Mouse (Mus musculus): ENCODE results near the gene Pum2.
"Not testable (repeated sequence)": the region's sequence is repeated elsewhere in the genome, so short reads cannot be mapped to it uniquely, and the experiment has no call there.

Pum2 gene

GRCm38 (mm10) chr12:8669421-8669820 lies 4.5 kb upstream of the Pum2 start:
- no peak for DNase-seq (ENCODE audit: low read depth, low spot score)

- no peak for DNase-seq (ENCODE audit: low read depth, low spot score)
These were observed 4.1 kb upstream of the Pum2 start for GRCm38 (mm10) chr12:8669846-8670245.

- no peak for DNase-seq (ENCODE audit: low read depth, low spot score)
These were observed 587 bp upstream of the Pum2 start for GRCm38 (mm10) chr12:8673121-8673973.

DNA sequence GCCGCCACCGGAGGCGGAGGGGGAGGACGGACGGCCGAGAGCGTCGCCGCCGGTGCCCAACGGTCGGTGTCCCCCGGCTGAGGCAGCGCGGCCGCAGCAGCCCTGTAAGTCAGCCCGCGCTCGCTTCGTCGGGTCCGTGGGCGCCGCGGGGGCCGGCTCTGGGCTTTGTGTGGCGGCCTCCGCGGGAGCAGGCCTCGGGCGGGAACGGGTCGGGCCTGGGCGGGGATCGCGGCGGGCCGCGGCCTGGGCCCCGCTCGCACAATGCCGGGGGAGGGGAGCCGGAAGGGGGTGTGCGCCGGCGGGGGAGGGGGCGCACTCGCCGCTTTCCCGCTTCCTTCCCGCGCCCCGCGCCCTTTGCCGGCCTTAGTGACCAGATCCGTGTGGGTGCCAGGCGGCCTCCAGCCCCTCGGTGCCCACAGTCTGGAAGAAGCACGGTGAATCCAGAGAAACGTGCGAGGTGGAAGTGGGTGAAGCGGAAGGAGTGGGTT lies 487 bp downstream of the Pum2 start:
- no peak for DNase-seq (ENCODE audit: low read depth, low spot score)

GRCm38 (mm10) chr12:8674891-8675341 lies 982 bp downstream of the Pum2 start:
- no peak for DNase-seq (ENCODE audit: low read depth, low spot score)

- no peak for DNase-seq (ENCODE audit: low read depth, low spot score)
These were observed 1.4 kb downstream of the Pum2 start for GRCm38 (mm10) chr12:8675361-8675760.

GRCm38 (mm10) chr12:8676341-8676740 lies 2.4 kb downstream of the Pum2 start:
- no peak for DNase-seq (ENCODE audit: low read depth, low spot score)

DNA sequence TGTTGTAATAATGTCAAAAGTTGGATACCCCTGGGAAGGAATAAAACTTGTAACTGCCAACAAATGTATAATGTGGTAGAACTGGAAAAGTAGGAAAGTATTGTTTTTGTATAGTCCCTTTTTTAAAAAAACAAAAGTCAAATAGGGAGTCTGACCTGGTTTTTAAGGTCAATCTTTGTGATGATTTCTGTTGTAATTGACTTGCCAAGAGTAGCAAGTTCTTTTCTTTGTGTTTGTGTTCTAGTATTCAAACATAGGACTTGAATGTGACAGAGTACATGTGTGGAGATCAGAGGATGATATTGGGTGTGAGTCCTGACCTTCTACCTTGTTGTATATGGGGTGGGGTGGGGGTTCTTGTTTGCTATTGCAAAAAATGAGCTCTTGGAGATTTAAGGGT lies 4.0 kb downstream of the Pum2 start:
- no peak for DNase-seq (ENCODE audit: low read depth, low spot score)

DNA sequence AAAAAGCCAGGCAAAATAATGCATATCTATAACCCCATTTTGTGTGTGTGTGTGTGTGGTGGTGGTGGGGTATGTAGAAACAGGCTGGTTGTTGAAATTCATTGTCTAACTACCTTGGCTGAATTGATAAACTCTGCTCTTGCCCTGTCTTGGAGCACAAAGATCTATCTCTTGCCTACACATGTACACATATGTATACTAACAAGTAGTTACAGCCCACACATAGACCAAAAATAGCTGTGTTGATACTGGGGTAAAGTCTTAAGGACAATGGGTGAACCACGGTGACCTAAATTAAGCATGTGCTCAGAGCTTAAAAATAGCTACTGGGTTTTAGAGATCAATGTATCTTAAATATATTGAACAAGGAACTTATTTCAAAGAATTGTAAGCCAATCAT lies 10.3 kb downstream of the Pum2 start:
- DNase-seq (ENCODE audit: low read depth, low spot score): no peak

DNA sequence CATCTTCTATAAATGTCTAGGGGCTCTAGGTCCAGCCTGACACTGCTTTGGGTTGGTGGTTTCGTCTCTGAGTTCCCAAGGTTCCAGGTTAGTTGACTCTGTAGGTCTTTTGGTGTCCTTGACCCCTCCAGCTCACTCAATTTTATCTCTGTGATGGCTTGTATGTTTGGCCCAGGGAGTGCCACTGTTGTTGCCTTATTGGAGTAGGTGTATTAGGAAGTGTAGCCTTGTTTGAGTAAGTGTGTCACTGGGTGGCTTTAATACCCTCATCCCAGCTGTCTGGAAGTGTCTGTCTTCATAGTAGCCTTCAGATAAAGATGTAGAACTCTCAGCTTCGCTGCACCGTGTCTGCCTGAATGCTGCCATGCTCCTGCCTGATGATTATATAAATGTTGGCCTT lies 11.1 kb downstream of the Pum2 start:
- no peak for DNase-seq (ENCODE audit: low read depth, low spot score)

- DNase-seq (ENCODE audit: low read depth, low spot score): not testable (repeated sequence)
These were observed 15.9 kb downstream of the Pum2 start for GRCm38 (mm10) chr12:8689882-8690281.

GRCm38 (mm10) chr12:8698895-8699294 lies 25.0 kb downstream of the Pum2 start:
- DNase-seq (ENCODE audit: low read depth, low spot score): no peak

DNA sequence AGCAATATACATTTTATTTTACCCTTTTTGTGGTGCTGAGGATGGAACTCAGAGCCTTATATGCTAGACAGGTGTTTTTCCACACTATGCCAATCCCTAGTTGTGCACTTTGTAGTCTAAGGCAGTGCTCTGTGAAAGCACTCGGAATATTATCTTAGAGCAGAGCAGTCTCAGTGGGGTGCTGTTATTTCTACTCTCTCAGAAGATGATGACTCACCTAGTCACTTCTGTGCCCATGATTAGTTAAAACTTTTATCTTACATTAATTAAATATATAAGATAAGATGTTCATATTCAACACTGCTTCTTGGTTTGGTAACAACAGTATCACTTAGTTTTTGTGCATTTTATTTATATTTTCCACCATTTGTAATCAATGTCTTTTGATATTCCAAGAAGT lies 30.1 kb downstream of the Pum2 start:
- no peak for DNase-seq (ENCODE audit: low read depth, low spot score)

GRCm38 (mm10) chr12:8708876-8709275 lies 34.9 kb downstream of the Pum2 start:
- DNase-seq (ENCODE audit: low read depth, low spot score): no peak

DNA sequence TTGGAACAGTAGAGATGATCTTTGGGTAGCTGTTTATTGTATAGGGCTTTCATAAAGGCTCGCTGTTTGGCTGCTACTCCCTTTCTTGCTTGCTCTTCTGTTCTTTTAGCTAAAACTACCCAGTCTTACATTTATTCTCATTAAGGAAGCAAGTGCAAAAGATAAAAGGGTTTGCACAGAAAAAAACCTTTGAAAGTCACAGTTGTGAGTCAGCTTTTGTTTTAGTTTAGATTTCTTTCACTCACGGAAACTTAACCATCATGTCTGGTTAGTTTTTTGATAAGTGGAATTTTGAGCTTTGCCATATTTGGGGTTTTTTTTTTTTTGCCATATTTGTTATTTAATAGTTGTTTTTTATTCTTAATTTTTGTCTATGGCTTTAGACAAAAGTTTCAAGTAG lies 38.7 kb downstream of the Pum2 start:
- no peak for DNase-seq (ENCODE audit: low read depth, low spot score)

DNA sequence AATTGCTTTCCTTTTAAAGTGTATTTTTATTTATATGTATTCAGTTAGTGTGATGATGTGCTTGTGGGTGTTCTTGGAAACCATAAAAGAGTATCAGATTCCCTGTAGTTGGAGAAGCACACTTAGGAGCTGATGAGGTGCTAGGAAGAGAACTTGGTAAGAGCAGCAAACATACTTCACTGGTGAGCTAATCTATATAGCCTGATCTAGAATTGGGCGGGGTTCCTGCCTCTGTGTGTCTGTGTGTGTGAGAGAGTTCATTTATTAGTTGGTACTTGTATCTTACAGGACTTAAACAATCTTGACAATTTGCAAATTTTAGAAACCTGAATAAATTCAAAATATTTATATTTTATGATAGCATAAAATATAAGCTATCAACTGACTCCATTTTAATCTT lies 42.2 kb downstream of the Pum2 start:
- DNase-seq (ENCODE audit: low read depth, low spot score): no peak

- DNase-seq (ENCODE audit: low read depth, low spot score): peak; percentile 13
These were observed 53.0 kb downstream of the Pum2 start for GRCm38 (mm10) chr12:8726890-8727289.

- DNase-seq (ENCODE audit: low read depth, low spot score): no peak
These were observed 54.8 kb downstream of the Pum2 start for GRCm38 (mm10) chr12:8728739-8729138.

- DNase-seq (ENCODE audit: low read depth, low spot score): no peak
These were observed 79.7 kb downstream of the Pum2 start for GRCm38 (mm10) chr12:8753654-8754053.

- DNase-seq (ENCODE audit: low read depth, low spot score): no peak
These were observed 80.2 kb downstream of the Pum2 start for GRCm38 (mm10) chr12:8754116-8754515.

GRCm38 (mm10) chr12:8758029-8758428 lies 84.1 kb downstream of the Pum2 start:
- DNase-seq (ENCODE audit: low read depth, low spot score): no peak

GRCm38 (mm10) chr12:8759115-8759514 lies 85.2 kb downstream of the Pum2 start:
- no peak for DNase-seq (ENCODE audit: low read depth, low spot score)

GRCm38 (mm10) chr12:8759779-8760178 lies 85.8 kb downstream of the Pum2 start:
- no peak for DNase-seq (ENCODE audit: low read depth, low spot score)

Measured in WW6 (cell line).